Mouse (Mus musculus) small intestine, adult 2 months (tissue): ENCODE results near the gene Msi2.

ENCODE experiments used
- CTCF ChIP-seq: fragments of 200-500 bp; IDR thresholded peaks from 2 replicates; pipeline ENCODE4 v1.5.1; 2012; ENCODE audit warnings: low read depth, mild to moderate bottlenecking, control low read depth, inconsistent platforms, low read length, moderate library complexity, mixed read lengths; ENCODE audit not compliant: insufficient replicate concordance, insufficient read length; ENCODE audit errors: extremely low read depth
- POLR2A ChIP-seq: fragments of 200-500 bp; IDR thresholded peaks from 2 replicates; pipeline ENCODE4 v1.6.1; 2012; ENCODE audit warnings: low read depth, mild to moderate bottlenecking, control low read depth, inconsistent platforms, low read length, moderate library complexity

GRCm38 (mm10) chr11:88602471-88603120, 115.7 kb downstream of the Msi2 start:
- TF ChIP-seq CTCF (no peak), POLR2A (no peak)
